Mouse (Mus musculus) midbrain, postnatal 0 days (tissue): Measurements from ENCODE around the gene Clpsl2. TPM values are rescaled to one million over a fixed set of nuclear protein-coding genes. Genes with fewer than 3 reads are reported as not detected.

Experiments
- ATAC-seq: fragments of 200-750 bp; cut with Nextera tagmentation; 2 replicates; pipeline ENCODE4 v1.8.0; 2017; ENCODE audit warnings: moderate number of reproducible peaks, mild to moderate bottlenecking, moderate TSS enrichment, moderate library complexity; ENCODE audit not compliant: low FRiP score
- DNase-seq: peaks from one replicate; pipeline ENCODE4 v3.0.0-alpha.2; 2015; ENCODE audit warnings: low spot score
- H3K27ac ChIP-seq: fragments of 300-500 bp; sonication (generic); 2 replicates; pipeline ENCODE4 v1.5.1; 2014; ENCODE audit warnings: low read depth, mild to moderate bottlenecking, low read length, mixed read lengths
- H3K27me3 ChIP-seq: fragments of 300-500 bp; sonication (generic); 2 replicates; pipeline ENCODE4 v1.6.1; 2014; ENCODE audit warnings: low read length, control low read depth, mixed read lengths; ENCODE audit not compliant: insufficient read depth
- H3K36me3 ChIP-seq: fragments of 300-500 bp; sonication (generic); 2 replicates; pipeline ENCODE4 v1.6.1; 2014; ENCODE audit warnings: low read length, control low read depth, mixed read lengths; ENCODE audit not compliant: insufficient read depth
- H3K4me1 ChIP-seq: fragments of 300-500 bp; sonication (generic); 2 replicates; pipeline ENCODE4 v1.6.1; 2014; ENCODE audit warnings: mild to moderate bottlenecking, control low read depth, antibody characterized with exemption, low read length, mixed read lengths; ENCODE audit not compliant: insufficient read depth
- H3K4me2 ChIP-seq: fragments of 300-500 bp; sonication (generic); 2 replicates; pipeline ENCODE4 v1.6.1; 2014; ENCODE audit warnings: low read depth, mild to moderate bottlenecking, low read length, mixed read lengths; ENCODE audit not compliant: poor library complexity, severe bottlenecking
- H3K4me3 ChIP-seq: fragments of 300-500 bp; sonication (generic); 2 replicates; pipeline ENCODE4 v1.5.1; 2014; ENCODE audit warnings: low read depth, mild to moderate bottlenecking, low read length, moderate library complexity
- H3K9ac ChIP-seq: fragments of 300-500 bp; sonication (generic); replicated peaks from 2 replicates; pipeline ENCODE4 v1.6.1; 2014; ENCODE audit warnings: mild to moderate bottlenecking, low read length, moderate library complexity, mixed read lengths; ENCODE audit not compliant: poor library complexity, severe bottlenecking
- H3K9me3 ChIP-seq: fragments of 300-500 bp; sonication (generic); 2 replicates; pipeline ENCODE4 v1.6.1; 2016; ENCODE audit warnings: low read length, control low read depth
- CTCF ChIP-seq: IDR thresholded peaks from 2 replicates; pipeline ENCODE4 v1.5.1; 2016; ENCODE audit warnings: antibody characterized with exemption, mild to moderate bottlenecking
- WGBS: fragments of 180-500 bp; shearing (Covaris S2); extraction: QIAGEN DNeasy Blood & Tissue Kit; methylation state at CpG from one replicate; pipeline ENCODE4 v1.1.7; 2014; 5-methylcytosine and 5-hydroxymethylcytosine counted together
- polyA plus RNA-seq: library from polyadenylated mRNA; unstranded; fragments of >200 nt; fragmentation: Nextera tagmentation; extraction: Ambion mirVana; gene quantifications from 2 replicates; pipeline ENCODE4 v1.2.1, GENCODE M21; 2015
- total RNA-seq: library from RNA; depleted of rRNA; stranded (reverse); fragments of >200 nt; gene quantifications from 2 replicates; pipeline ENCODE4 v1.2.3, GENCODE M21; 2014

The Clpsl2 gene
- total and polyA plus RNA-seq, 2 experiments from 2014 or later, result not detected

- Histone ChIP-seq H3K9me3 (no peaks in the 10 kb centered on the region), H3K27me3 (0 out of 2 replicates have a peak, but pooled peaks cover 7% of the 10 kb centered on the region), H3K4me2 (no peak overlapping the region), H3K9ac (no peak overlapping the region), H3K36me3 (no peaks in the 10 kb centered on the region), H3K27ac (no peak overlapping the region), H3K4me1 (no peaks in the 10 kb centered on the region), H3K4me3 (no peak overlapping the region)
- DNase-seq (no peak), ATAC-seq (no peak)
- WGBS, result 38% methylated on average over 5 of the region's 5 CpGs
- TF ChIP-seq CTCF, result no peak
Measured at GRCm38 (mm10) chr17:28507496-28507895, 41.7 kb upstream of the Clpsl2 start.

GRCm38 (mm10) chr17:28510445-28511342 is 38.5 kb upstream of the Clpsl2 start:
- H3K36me3 ChIP-seq, result no peaks in the 10 kb centered on the region
- no peak for TF ChIP-seq CTCF
- ATAC-seq (no peak), DNase-seq (no peak)
- H3K27me3 ChIP-seq, result 0 out of 2 replicates have a peak, but pooled peaks cover 7% of the 10 kb centered on the region
- no peak overlapping the region for H3K27ac ChIP-seq
- peak overlapping the region; percentile 22; the same call in 1 of the 2 replicates for H3K4me2 ChIP-seq
- WGBS, result 8% methylated on average over 28 of the region's 28 CpGs
- no peaks in the 10 kb centered on the region for H3K9me3 ChIP-seq
- H3K9ac ChIP-seq, result no peak overlapping the region
- no peaks in the 10 kb centered on the region for H3K4me1 ChIP-seq
- H3K4me3 ChIP-seq, result no peak overlapping the region

GRCm38 (mm10) chr17:28511616-28512541 is 37.3 kb upstream of the Clpsl2 start:
- H3K4me2 ChIP-seq, result no peak overlapping the region
- no peaks in the 10 kb centered on the region for H3K36me3 ChIP-seq
- no peaks in the 10 kb centered on the region for H3K4me1 ChIP-seq
- no peak for DNase-seq
- no peak overlapping the region for H3K9ac ChIP-seq
- no peak overlapping the region for H3K27ac ChIP-seq
- H3K4me3 ChIP-seq, result no peak overlapping the region
- H3K27me3 ChIP-seq, result 0 out of 2 replicates have a peak, but pooled peaks cover 7% of the 10 kb centered on the region
- 36% methylated on average over 9 of the region's 9 CpGs for WGBS
- TF ChIP-seq CTCF, result no peak
- H3K9me3 ChIP-seq, result no peaks in the 10 kb centered on the region
- no peak for ATAC-seq

GRCm38 (mm10) chr17:28512696-28513095 is 36.5 kb upstream of the Clpsl2 start:
- TF ChIP-seq CTCF, result no peak

GRCm38 (mm10) chr17:28513337-28513736 is 35.9 kb upstream of the Clpsl2 start:
- Histone ChIP-seq H3K9me3 (no peaks in the 10 kb centered on the region), H3K36me3 (no peaks in the 10 kb centered on the region), H3K27ac (no peak overlapping the region), H3K4me3 (no peak overlapping the region), H3K9ac (no peak overlapping the region), H3K27me3 (0 out of 2 replicates have a peak, but pooled peaks cover 7% of the 10 kb centered on the region), H3K4me1 (peaks cover 3% of the 10 kb centered on the region; the same call in 1 of the 2 replicates), H3K4me2 (no peak overlapping the region)
- WGBS, result 85% methylated on average over 1 of the region's 1 CpGs
- TF ChIP-seq CTCF, result no peak
- ATAC-seq (no peak), DNase-seq (no peak)

More at GRCm38 (mm10) chr17:28512696-28513095, 36.5 kb upstream of the Clpsl2 start:
- no peaks in the 10 kb centered on the region for H3K36me3 ChIP-seq
- no peaks in the 10 kb centered on the region for H3K9me3 ChIP-seq
- H3K27me3 ChIP-seq, result 0 out of 2 replicates have a peak, but pooled peaks cover 7% of the 10 kb centered on the region
- H3K4me3 ChIP-seq, result no peak overlapping the region
- H3K27ac ChIP-seq, result no peak overlapping the region
- 0 out of 2 replicates have a peak, but pooled peaks cover 3% of the 10 kb centered on the region for H3K4me1 ChIP-seq
- ATAC-seq, result no peak
- no peak for DNase-seq
- WGBS, result 56% methylated on average over 6 of the region's 6 CpGs
- H3K4me2 ChIP-seq, result no peak overlapping the region
- no peak overlapping the region for H3K9ac ChIP-seq
